Mouse (Mus musculus) neural tube, embryonic 15.5 days (tissue): ENCODE data around the gene Smok3c. TPM values are rescaled to one million over a fixed set of nuclear protein-coding genes. Genes with fewer than 3 reads are reported as not detected.
"Not testable (repeated sequence)": the region's sequence is repeated elsewhere in the genome, so short reads cannot be mapped to it uniquely, and the experiment has no call there.

Experiments
- ATAC-seq: fragments of 200-750 bp; cut with Nextera tagmentation; 2 replicates; pipeline ENCODE4 v1.8.0; 2017; ENCODE audit warnings: mild to moderate bottlenecking, moderate TSS enrichment, moderate library complexity; ENCODE audit not compliant: low FRiP score
- H3K27ac ChIP-seq: fragments of 300-500 bp; sonication (generic); replicated peaks from 2 replicates; pipeline ENCODE4 v1.5.1; 2015; ENCODE audit warnings: mild to moderate bottlenecking, inconsistent platforms
- H3K27me3 ChIP-seq: fragments of 300-500 bp; sonication (generic); replicated peaks from 2 replicates; pipeline ENCODE4 v1.6.1; 2015; ENCODE audit warnings: inconsistent platforms
- H3K36me3 ChIP-seq: fragments of 300-500 bp; sonication (generic); 2 replicates; pipeline ENCODE4 v1.6.1; 2015; ENCODE audit warnings: inconsistent platforms
- H3K4me1 ChIP-seq: fragments of 300-500 bp; sonication (generic); 2 replicates; pipeline ENCODE4 v1.6.1; 2015; ENCODE audit warnings: inconsistent platforms
- H3K4me2 ChIP-seq: fragments of 300-500 bp; sonication (generic); 2 replicates; pipeline ENCODE4 v1.6.1; 2015; ENCODE audit warnings: inconsistent platforms, mild to moderate bottlenecking, moderate library complexity
- H3K4me3 ChIP-seq: fragments of 300-500 bp; sonication (generic); replicated peaks from 2 replicates; pipeline ENCODE4 v1.5.1; 2015; ENCODE audit warnings: mild to moderate bottlenecking, inconsistent platforms
- H3K9ac ChIP-seq: fragments of 300-500 bp; sonication (generic); replicated peaks from 2 replicates; pipeline ENCODE4 v1.6.1; 2015; ENCODE audit warnings: mild to moderate bottlenecking, inconsistent platforms
- H3K9me3 ChIP-seq: fragments of 300-500 bp; sonication (generic); replicated peaks from 2 replicates; pipeline ENCODE4 v1.6.1; 2016; ENCODE audit warnings: inconsistent platforms
- WGBS: fragments of 180-500 bp; shearing (Covaris S2); methylation state at CpG from one replicate; pipeline ENCODE4 v1.1.7; 2015; ENCODE audit warnings: mixed read lengths; 5-methylcytosine and 5-hydroxymethylcytosine counted together
- polyA plus RNA-seq: library from polyadenylated mRNA; unstranded; fragments of >200 nt; fragmentation: Nextera tagmentation; extraction: Ambion mirVana; gene quantifications from 2 replicates; pipeline ENCODE4 v1.2.1, GENCODE M21; 2015

Gene Smok3c
- polyA plus RNA-seq, 1 experiment from 2014 or later = not detected

GRCm38 (mm10) chr5:138104976-138105375, 52.0 kb downstream of the Smok3c start:
- H3K4me2 ChIP-seq = no peak overlapping the region

GRCm38 (mm10) chr5:138107130-138107529, 54.1 kb downstream of the Smok3c start:
- no peak for ATAC-seq
- WGBS = 63% methylated on average over 3 of the region's 3 CpGs
- Histone ChIP-seq H3K4me2 (no peak overlapping the region), H3K4me3 (no peak overlapping the region), H3K4me1 (no peaks in the 10 kb centered on the region), H3K27ac (no peak overlapping the region), H3K36me3 (peaks cover 42% of the 10 kb centered on the region), H3K9me3 (no peaks in the 10 kb centered on the region), H3K9ac (no peak overlapping the region), H3K27me3 (no peaks in the 10 kb centered on the region)

More at GRCm38 (mm10) chr5:138104976-138105375, 52.0 kb downstream of the Smok3c start:
- ATAC-seq = no peak
- 91% methylated on average over 2 of the region's 2 CpGs for WGBS
- Histone ChIP-seq H3K27ac (no peak overlapping the region), H3K4me3 (no peak overlapping the region), H3K27me3 (no peaks in the 10 kb centered on the region), H3K36me3 (peaks cover 64% of the 10 kb centered on the region), H3K9me3 (no peaks in the 10 kb centered on the region), H3K9ac (no peak overlapping the region), H3K4me1 (no peaks in the 10 kb centered on the region)

GRCm38 (mm10) chr5:138109847-138110396, 56.9 kb downstream of the Smok3c start:
- not testable (repeated sequence) for H3K27me3 ChIP-seq, H3K9ac ChIP-seq, H3K4me2 ChIP-seq, H3K4me3 ChIP-seq, H3K27ac ChIP-seq, ATAC-seq, H3K4me1 ChIP-seq, H3K9me3 ChIP-seq
- peaks cover 14% of the 10 kb centered on the region for H3K36me3 ChIP-seq
- 60% methylated on average over 4 of the region's 4 CpGs for WGBS

Other genes starting within 250 kb of the Smok3c start
- 0.31 and 0.65 TPM in 2 replicates for gene Pilra, start 216.9 kb upstream of the Smok3c start, polyA plus RNA-seq
- gene Pilrb1, start 195.1 kb upstream of the Smok3c start, polyA plus RNA-seq = 0.41 TPM in 1 of 2 replicates, not detected in the other
- not detected in 2 replicates for gene Pilrb2, start 181.4 kb upstream of the Smok3c start, polyA plus RNA-seq
- gene Cyp3a13, start 131.6 kb upstream of the Smok3c start, polyA plus RNA-seq = 1.7 TPM in 1 of 2 replicates, not detected in the other
- gene Gjc3, start 90.1 kb upstream of the Smok3c start, polyA plus RNA-seq = 1.6 and 1.7 TPM in 2 replicates
- not detected in 2 replicates for gene Azgp1, start 71.7 kb upstream of the Smok3c start, polyA plus RNA-seq
- not detected in 2 replicates for gene Smok3a, start 31.9 kb upstream of the Smok3c start, polyA plus RNA-seq
- gene Smok3b, start 31.8 kb upstream of the Smok3c start, polyA plus RNA-seq = not detected in 2 replicates
- gene Zkscan1, start 31.9 kb downstream of the Smok3c start, polyA plus RNA-seq = 17.3 and 18.2 TPM in 2 replicates
- 75.3 and 80.5 TPM in 2 replicates for gene Zscan21, start 63.7 kb downstream of the Smok3c start, polyA plus RNA-seq
- gene Zfp113, start 102.5 kb downstream of the Smok3c start, polyA plus RNA-seq = 22.0 and 24.9 TPM in 2 replicates
- gene Cops6, start 107.9 kb downstream of the Smok3c start, polyA plus RNA-seq = 325 and 328 TPM in 2 replicates
- gene Ap4m1, start 118.8 kb downstream of the Smok3c start, polyA plus RNA-seq = 22.8 and 23.0 TPM in 2 replicates
- 62.9 and 99.9 TPM in 2 replicates for gene Mcm7, start 119.2 kb downstream of the Smok3c start, polyA plus RNA-seq
- 62.5 and 70.0 TPM in 2 replicates for gene Taf6, start 134.3 kb downstream of the Smok3c start, polyA plus RNA-seq
- gene Cnpy4, start 134.3 kb downstream of the Smok3c start, polyA plus RNA-seq = 26.2 and 31.7 TPM in 2 replicates
- 13.4 and 14.8 TPM in 2 replicates for gene Mblac1, start 141.1 kb downstream of the Smok3c start, polyA plus RNA-seq
- gene Nxpe5, start 172.7 kb downstream of the Smok3c start, polyA plus RNA-seq = not detected in 2 replicates
- gene Lamtor4, start 202.3 kb downstream of the Smok3c start, polyA plus RNA-seq = 113 and 121 TPM in 2 replicates
- gene BC037034, start 210.8 kb downstream of the Smok3c start, polyA plus RNA-seq = 16.9 and 19.2 TPM in 2 replicates
- 3.2 and 3.6 TPM in 2 replicates for gene Gal3st4, start 219.6 kb downstream of the Smok3c start, polyA plus RNA-seq
- 0.04 and 0.27 TPM in 2 replicates for gene Gm43720, start 226.8 kb downstream of the Smok3c start, polyA plus RNA-seq
- 101 and 134 TPM in 2 replicates for gene Gpc2, start 226.8 kb downstream of the Smok3c start, polyA plus RNA-seq
- 10.1 and 12.5 TPM in 2 replicates for gene Stag3, start 227.0 kb downstream of the Smok3c start, polyA plus RNA-seq